Mouse (Mus musculus) activated CD4-positive, CD25-positive, alpha-beta regulatory T cell, adult 4 months (primary cell): ENCODE data around the gene Fam71f1. TPM values are rescaled to one million over a fixed set of nuclear protein-coding genes. Genes with fewer than 3 reads are reported as not detected.

ENCODE experiments used
- ATAC-seq: one replicate; pipeline ENCODE4 v1.8.0; 2017
- polyA plus RNA-seq, 2 experiments: library from polyadenylated mRNA; unstranded; fragments of 100-300 nt; shearing (Covaris generic); gene quantifications; one replicate each; pipeline ENCODE4 v1.2.1; 2017

The Fam71f1 gene
- polyA plus RNA-seq, result not detected

GRCm38 (mm10) chr6:29318879-29319278 is at the start of gene Fam71f1:
TSS of gene Fam71f1 (plus strand) at chr6:29319140.
- ATAC-seq, result no peak

GRCm38 (mm10) chr6:29270961-29271360 is 48.0 kb upstream of the Fam71f1 start:
- ATAC-seq, result peak; percentile 61

- peak; percentile 87 for ATAC-seq
Measured at GRCm38 (mm10) chr6:29272312-29273072, 46.4 kb upstream of the Fam71f1 start, which contains the start of gene Hilpda. TSS of gene Hilpda (plus strand) at chr6:29272488.

GRCm38 (mm10) chr6:29276746-29277145 is 42.2 kb upstream of the Fam71f1 start:
- no peak for ATAC-seq

GRCm38 (mm10) chr6:29278513-29279267 is 40.2 kb upstream of the Fam71f1 start:
- ATAC-seq, result peak; percentile 84

- no peak for ATAC-seq
Measured at GRCm38 (mm10) chr6:29279293-29279692, 39.6 kb upstream of the Fam71f1 start, which contains the start of gene Fam71f2. TSS of gene Fam71f2 (plus strand) at chr6:29279593.

- no peak for ATAC-seq
Measured at GRCm38 (mm10) chr6:29280671-29281070, 38.3 kb upstream of the Fam71f1 start.

- ATAC-seq, result peak; percentile 54
Measured at GRCm38 (mm10) chr6:29286870-29287269, 32.1 kb upstream of the Fam71f1 start.

GRCm38 (mm10) chr6:29287481-29287880 is 31.5 kb upstream of the Fam71f1 start:
- ATAC-seq, result no peak

GRCm38 (mm10) chr6:29287944-29288343 is 31.0 kb upstream of the Fam71f1 start:
- ATAC-seq, result no peak

GRCm38 (mm10) chr6:29288651-29289050 is 30.3 kb upstream of the Fam71f1 start:
- ATAC-seq, result no peak

- no peak for ATAC-seq
Measured at GRCm38 (mm10) chr6:29299112-29299511, 19.8 kb upstream of the Fam71f1 start.

- ATAC-seq, result no peak
Measured at GRCm38 (mm10) chr6:29303251-29303650, 15.7 kb upstream of the Fam71f1 start.

GRCm38 (mm10) chr6:29303726-29304125 is 15.2 kb upstream of the Fam71f1 start:
- no peak for ATAC-seq

- no peak for ATAC-seq
Measured at GRCm38 (mm10) chr6:29305462-29305861, 13.5 kb upstream of the Fam71f1 start.

GRCm38 (mm10) chr6:29308846-29309605 is 9.9 kb upstream of the Fam71f1 start:
- ATAC-seq, result no peak

GRCm38 (mm10) chr6:29313690-29314202 is 5.2 kb upstream of the Fam71f1 start:
- ATAC-seq, result no peak

GRCm38 (mm10) chr6:29317286-29317685 is 1.7 kb upstream of the Fam71f1 start:
- ATAC-seq, result no peak

GRCm38 (mm10) chr6:29317941-29318340 is 999 bp upstream of the Fam71f1 start:
- ATAC-seq, result no peak

- no peak for ATAC-seq
Measured at GRCm38 (mm10) chr6:29321586-29321985, 2.6 kb downstream of the Fam71f1 start.

- ATAC-seq, result no peak
Measured at GRCm38 (mm10) chr6:29322147-29322546, 3.2 kb downstream of the Fam71f1 start.

GRCm38 (mm10) chr6:29322735-29323134 is 3.8 kb downstream of the Fam71f1 start:
- ATAC-seq, result no peak

- ATAC-seq, result no peak
Measured at GRCm38 (mm10) chr6:29326961-29327360, 8.0 kb downstream of the Fam71f1 start.
